Mouse (Mus musculus) cerebellum, adult 2 months (tissue): ENCODE results near the gene Vpreb2.

ENCODE experiments used
- CTCF ChIP-seq: fragments of 200-500 bp; IDR thresholded peaks from 2 replicates; pipeline ENCODE4 v1.5.1; 2011; ENCODE audit warnings: low read depth, mild to moderate bottlenecking, control low read depth, low read length, moderate library complexity, borderline replicate concordance; ENCODE audit not compliant: insufficient read depth
- POLR2A ChIP-seq: fragments of 200-500 bp; IDR thresholded peaks from 2 replicates; pipeline ENCODE4 v1.6.1; 2011; ENCODE audit warnings: low read length, control low read depth, borderline replicate concordance; ENCODE audit not compliant: insufficient read depth

GRCm38 (mm10) chr16:17938187-17938586 is 42.0 kb upstream of the Vpreb2 start:
- TF ChIP-seq CTCF (no peak), POLR2A (no peak)
